Mouse (Mus musculus) heart, embryonic 14.5 days (tissue): ENCODE data around the gene Tbck. TPM values are rescaled to one million over a fixed set of nuclear protein-coding genes. Genes with fewer than 3 reads are reported as not detected.

Source experiments
- ATAC-seq: fragments of 200-750 bp; cut with Nextera tagmentation; 2 replicates; pipeline ENCODE4 v1.8.0; 2017; ENCODE audit warnings: low read depth, moderate TSS enrichment; ENCODE audit not compliant: insufficient number of reproducible peaks, insufficient read depth, low FRiP score
- H3K27ac ChIP-seq, 2 experiments: fragments of 200-500 bp in 1 of 2; fragments of 300-500 bp in 1 of 2; sonication (generic) in 1 of 2; replicated peaks in 1 of 2; 2 replicates each; pipeline ENCODE4 v1.5.1; 2012 to 2014; ENCODE audit warnings: low read depth in 2 of 2, low read length in 2 of 2, control low read depth in 1 of 2, mild to moderate bottlenecking in 1 of 2, mixed read lengths in 1 of 2; ENCODE audit not compliant: control insufficient read depth in 1 of 2, insufficient read depth in 1 of 2
- H3K27me3 ChIP-seq: fragments of 300-500 bp; sonication (generic); 2 replicates; pipeline ENCODE4 v1.6.1; 2014; ENCODE audit warnings: mild to moderate bottlenecking, low read length, control low read depth; ENCODE audit not compliant: control insufficient read depth, insufficient read depth
- H3K36me3 ChIP-seq: fragments of 300-500 bp; sonication (generic); 2 replicates; pipeline ENCODE4 v1.6.1; 2014; ENCODE audit warnings: mild to moderate bottlenecking, control low read depth, low read length, mixed read lengths; ENCODE audit not compliant: control insufficient read depth, insufficient read depth
- H3K4me1 ChIP-seq, 2 experiments: fragments of 200-500 bp in 1 of 2; fragments of 300-500 bp in 1 of 2; sonication (generic) in 1 of 2; 2 replicates each; pipeline ENCODE4 v1.6.1; 2012 to 2014; ENCODE audit warnings: low read length in 2 of 2, control low read depth in 1 of 2, mixed read lengths in 1 of 2; ENCODE audit not compliant: control insufficient read depth in 2 of 2, insufficient read depth in 2 of 2
- H3K4me2 ChIP-seq: fragments of 300-500 bp; sonication (generic); 2 replicates; pipeline ENCODE4 v1.6.1; 2014; ENCODE audit warnings: mild to moderate bottlenecking, low read length
- H3K4me3 ChIP-seq, 2 experiments: fragments of 200-500 bp in 1 of 2; fragments of 300-500 bp in 1 of 2; sonication (generic) in 1 of 2; 2 replicates each; pipeline ENCODE4 v1.5.1; 2012 to 2014; ENCODE audit warnings: low read length in 2 of 2, mild to moderate bottlenecking in 2 of 2, control low read depth in 1 of 2, low read depth in 1 of 2, moderate library complexity in 1 of 2; ENCODE audit not compliant: control insufficient read depth in 1 of 2, insufficient read depth in 1 of 2
- H3K9ac ChIP-seq: fragments of 300-500 bp; sonication (generic); 2 replicates; pipeline ENCODE4 v1.6.1; 2014; ENCODE audit warnings: mild to moderate bottlenecking, low read length
- H3K9me3 ChIP-seq: fragments of 300-500 bp; sonication (generic); 2 replicates; pipeline ENCODE4 v1.6.1; 2016; ENCODE audit warnings: low read length, control low read depth; ENCODE audit not compliant: control insufficient read depth
- WGBS: fragments of 180-500 bp; shearing (Covaris S2); extraction: QIAGEN DNeasy Blood & Tissue Kit; methylation state at CpG from one replicate; pipeline ENCODE4 v1.1.7; 2014; 5-methylcytosine and 5-hydroxymethylcytosine counted together
- polyA plus RNA-seq: library from polyadenylated mRNA; unstranded; fragments of >200 nt; fragmentation: Nextera tagmentation; extraction: Ambion mirVana; gene quantifications from 2 replicates; pipeline ENCODE4 v1.2.1, GENCODE M21; 2014

The Tbck gene
- polyA plus RNA-seq, 1 experiment from 2014 or later = 15.9 TPM

DNA sequence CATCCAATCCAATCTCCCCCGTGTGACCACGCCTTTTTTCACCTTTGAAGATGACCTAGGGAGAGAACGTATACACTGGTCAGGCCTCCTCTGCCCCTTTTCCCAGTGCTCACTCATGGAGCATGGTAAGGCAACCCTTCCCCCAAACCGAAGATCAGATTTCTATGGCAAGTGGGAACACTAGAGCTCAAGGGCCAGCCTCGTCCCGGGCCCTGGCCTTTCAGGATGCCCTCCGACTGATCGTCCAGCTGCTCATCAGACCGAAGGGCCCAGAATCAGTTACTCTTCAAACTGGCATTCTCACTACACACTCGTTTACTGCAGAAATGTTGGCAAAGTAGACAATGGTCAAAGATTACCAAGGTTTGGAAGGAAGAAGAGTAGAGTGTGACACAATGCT lies 200.5 kb downstream of the Tbck start:
- 80% methylated on average over 10 of the region's 10 CpGs for WGBS

DNA sequence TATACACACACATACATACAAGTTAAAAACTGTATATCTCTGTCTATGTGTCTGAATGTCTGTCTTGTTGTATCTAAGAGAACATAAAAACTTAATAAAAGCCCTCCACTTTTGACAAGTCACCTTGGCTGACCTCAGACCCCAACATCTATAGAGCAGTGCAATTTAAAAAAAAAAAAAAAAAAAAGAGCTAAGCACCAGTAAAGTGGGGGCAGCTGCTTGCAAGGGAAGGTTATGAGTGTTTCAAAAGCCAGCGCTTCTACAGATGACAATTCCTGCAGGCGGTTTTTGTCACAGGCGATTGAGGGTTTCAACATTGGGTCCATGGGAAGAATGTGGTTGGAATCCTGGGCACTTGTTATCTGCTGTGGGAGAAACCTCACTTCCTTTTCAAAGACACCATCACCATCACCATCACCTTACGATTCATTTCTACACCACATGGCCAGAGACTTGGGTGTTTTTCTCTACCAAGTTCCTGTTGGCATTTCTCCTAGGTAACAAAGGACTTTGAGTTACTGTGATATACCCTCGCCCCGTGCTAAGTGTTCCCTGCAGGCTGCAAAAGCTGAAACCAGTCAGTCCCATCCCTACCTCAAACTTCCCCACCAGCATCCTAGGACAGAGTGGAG lies 202.6 kb downstream of the Tbck start:
- Histone ChIP-seq H3K9me3 (no peaks in the 10 kb centered on the region), H3K4me1 (peaks cover 0 to 3% of the 10 kb centered on the region in 2 experiments; a peak in 3 of 4 replicates), H3K4me3 (no peak overlapping the region), H3K36me3 (no peaks in the 10 kb centered on the region), H3K9ac (no peak overlapping the region), H3K27ac (no peak overlapping the region), H3K4me2 (no peak overlapping the region), H3K27me3 (no peaks in the 10 kb centered on the region)
- ATAC-seq = no peak
- WGBS = 53% methylated on average over 6 of the region's 6 CpGs

More for the DNA sequence above, 200.5 kb downstream of the Tbck start:
- Histone ChIP-seq H3K9ac (no peak overlapping the region), H3K27ac (no peak overlapping the region), H3K27me3 (no peaks in the 10 kb centered on the region), H3K4me3 (no peak overlapping the region), H3K9me3 (no peaks in the 10 kb centered on the region), H3K4me2 (no peak overlapping the region), H3K4me1 (peaks cover 0 to 3% of the 10 kb centered on the region in 2 experiments; a peak in 3 of 4 replicates), H3K36me3 (no peaks in the 10 kb centered on the region)
- no peak for ATAC-seq

- ATAC-seq = no peak
- WGBS = 80% methylated on average over 16 of the region's 16 CpGs
Observed at GRCm38 (mm10) chr3:132887074-132887848, 203.3 kb downstream of the Tbck start.

More at GRCm38 (mm10) chr3:132887074-132887848, 203.3 kb downstream of the Tbck start:
- peaks cover 0 to 3% of the 10 kb centered on the region in 2 experiments; a peak in 3 of 4 replicates for H3K4me1 ChIP-seq
- no peaks in the 10 kb centered on the region for H3K9me3 ChIP-seq
- no peaks in the 10 kb centered on the region for H3K27me3 ChIP-seq
- H3K4me2 ChIP-seq = no peak overlapping the region
- H3K27ac ChIP-seq = no peak overlapping the region
- H3K36me3 ChIP-seq = no peaks in the 10 kb centered on the region
- H3K4me3 ChIP-seq = no peak overlapping the region
- no peak overlapping the region for H3K9ac ChIP-seq

Other genes starting within 250 kb of the Tbck start
- not detected in 2 replicates for gene Gimd1, start 54.3 kb upstream of the Tbck start, polyA plus RNA-seq
- gene Aimp1, start 226 bp downstream of the Tbck start, polyA plus RNA-seq = 62.4 and 64.9 TPM in 2 replicates